Mouse (Mus musculus): Measurements from ENCODE around the gene Dnajc9.
A peak's percentile ranks its signal among the peaks of the same experiment; 100 is the strongest.

The Dnajc9 gene

GRCm38 (mm10) chr14:20363230-20363629, 25.5 kb downstream of the Dnajc9 start:
- no peak for DNase-seq (ENCODE audit: low spot score in 2 of 2)

- DNase-seq (ENCODE audit: low spot score in 2 of 2): peak; percentile 83 to 91
Observed at GRCm38 (mm10) chr14:20347991-20348541, 40.6 kb downstream of the Dnajc9 start, which contains the start of the genes Ecd and Fam149b. Ecd (minus strand) TSS chr14:20348121. Fam149b (plus strand) TSS chr14:20348162.

GRCm38 (mm10) chr14:20347441-20347990, 41.2 kb downstream of the Dnajc9 start:
- no peak for DNase-seq (ENCODE audit: low spot score in 2 of 2)

GRCm38 (mm10) chr14:20345885-20346284, 42.8 kb downstream of the Dnajc9 start:
- no peak for DNase-seq (ENCODE audit: low spot score in 2 of 2)

GRCm38 (mm10) chr14:20340866-20341265, 47.8 kb downstream of the Dnajc9 start:
- DNase-seq (ENCODE audit: low spot score in 2 of 2): no peak

- no peak for DNase-seq (ENCODE audit: low spot score in 2 of 2)
Observed at GRCm38 (mm10) chr14:20340149-20340548, 48.6 kb downstream of the Dnajc9 start.

GRCm38 (mm10) chr14:20339415-20339814, 49.3 kb downstream of the Dnajc9 start:
- no peak for DNase-seq (ENCODE audit: low spot score in 2 of 2)
